Mouse (Mus musculus) heart, embryonic 12.5 days (tissue): ENCODE data around the gene Cab39. TPM values are rescaled to one million over a fixed set of nuclear protein-coding genes. Genes with fewer than 3 reads are reported as not detected.
A peak's percentile ranks its signal among the peaks of the same experiment; 100 is the strongest.
"Not testable (repeated sequence)": the region's sequence is repeated elsewhere in the genome, so short reads cannot be mapped to it uniquely, and the experiment has no call there.

Source experiments
- ATAC-seq: fragments of 200-750 bp; cut with Nextera tagmentation; 2 replicates; pipeline ENCODE4 v1.8.0; 2017; ENCODE audit warnings: moderate TSS enrichment, moderate library complexity; ENCODE audit not compliant: insufficient number of reproducible peaks, low FRiP score
- H3K27ac ChIP-seq: fragments of 300-500 bp; sonication (generic); 2 replicates; pipeline ENCODE4 v1.5.1; 2016; ENCODE audit warnings: mild to moderate bottlenecking, moderate library complexity; ENCODE audit not compliant: poor library complexity, severe bottlenecking
- H3K27me3 ChIP-seq: fragments of 300-500 bp; sonication (generic); replicated peaks from 2 replicates; pipeline ENCODE4 v1.6.1; 2016; ENCODE audit warnings: mild to moderate bottlenecking, moderate library complexity
- H3K36me3 ChIP-seq: fragments of 300-500 bp; sonication (generic); 2 replicates; pipeline ENCODE4 v1.6.1; 2016; ENCODE audit warnings: mild to moderate bottlenecking, moderate library complexity
- H3K4me1 ChIP-seq: fragments of 300-500 bp; sonication (generic); replicated peaks from 2 replicates; pipeline ENCODE4 v1.6.1; 2016; ENCODE audit warnings: mild to moderate bottlenecking
- H3K4me2 ChIP-seq: fragments of 300-500 bp; sonication (generic); 2 replicates; pipeline ENCODE4 v1.6.1; 2016; ENCODE audit warnings: mild to moderate bottlenecking, moderate library complexity
- H3K4me3 ChIP-seq: fragments of 300-500 bp; sonication (generic); 2 replicates; pipeline ENCODE4 v1.5.1; 2016; ENCODE audit warnings: mild to moderate bottlenecking
- H3K9ac ChIP-seq: fragments of 300-500 bp; sonication (generic); 2 replicates; pipeline ENCODE4 v1.6.1; 2016; ENCODE audit warnings: mild to moderate bottlenecking, moderate library complexity
- H3K9me3 ChIP-seq: fragments of 300-500 bp; sonication (generic); replicated peaks from 2 replicates; pipeline ENCODE4 v1.6.1; 2016; ENCODE audit warnings: mild to moderate bottlenecking, moderate library complexity
- WGBS: fragments of 180-500 bp; shearing (Covaris S2); methylation state at CpG from one replicate; pipeline ENCODE4 v1.1.7; 2016; 5-methylcytosine and 5-hydroxymethylcytosine counted together
- polyA plus RNA-seq: library from polyadenylated mRNA; unstranded; fragments of >200 nt; fragmentation: Nextera tagmentation; extraction: Ambion mirVana; gene quantifications from 2 replicates; pipeline ENCODE4 v1.2.1, GENCODE M21; 2016

Cab39 gene
- polyA plus RNA-seq, 1 experiment from 2014 or later: 39.8 TPM

GRCm38 (mm10) chr1:85790565-85790964 is 2.7 kb upstream of the Cab39 start:
- no peak overlapping the region for H3K4me2 ChIP-seq
- no peaks in the 10 kb centered on the region for H3K9me3 ChIP-seq
- WGBS: 80% methylated on average over 3 of the region's 3 CpGs
- no peaks in the 10 kb centered on the region for H3K36me3 ChIP-seq
- H3K9ac ChIP-seq: no peak overlapping the region
- no peak overlapping the region for H3K4me3 ChIP-seq
- no peak for ATAC-seq
- peaks cover 7% of the 10 kb centered on the region for H3K4me1 ChIP-seq
- H3K27ac ChIP-seq: no peak overlapping the region
- H3K27me3 ChIP-seq: no peaks in the 10 kb centered on the region

- H3K27me3 ChIP-seq: no peaks in the 10 kb centered on the region
- H3K4me1 ChIP-seq: peaks cover 7% of the 10 kb centered on the region
- WGBS: 86% methylated on average over 3 of the region's 3 CpGs
- ATAC-seq: no peak
- no peak overlapping the region for H3K27ac ChIP-seq
- H3K36me3 ChIP-seq: peaks cover 3% of the 10 kb centered on the region
- no peaks in the 10 kb centered on the region for H3K9me3 ChIP-seq
- no peak overlapping the region for H3K4me3 ChIP-seq
- no peak overlapping the region for H3K9ac ChIP-seq
- H3K4me2 ChIP-seq: no peak overlapping the region
Measured at GRCm38 (mm10) chr1:85791476-85791875, 1.8 kb upstream of the Cab39 start.

- no peaks in the 10 kb centered on the region for H3K27me3 ChIP-seq
- under 1% methylated on average over 38 of the region's 38 CpGs for WGBS
- H3K4me1 ChIP-seq: peaks cover 12% of the 10 kb centered on the region
- peak overlapping the region; percentile 76 for H3K4me2 ChIP-seq
- H3K36me3 ChIP-seq: peaks cover 3% of the 10 kb centered on the region
- H3K4me3 ChIP-seq: peak overlapping the region; percentile 98
- peak; percentile 45 for ATAC-seq
- H3K9ac ChIP-seq: peak overlapping the region; percentile 98
- peak overlapping the region; percentile 93 for H3K27ac ChIP-seq
- H3K9me3 ChIP-seq: no peaks in the 10 kb centered on the region
Measured at GRCm38 (mm10) chr1:85794106-85794771, 998 bp downstream of the Cab39 start.

DNA sequence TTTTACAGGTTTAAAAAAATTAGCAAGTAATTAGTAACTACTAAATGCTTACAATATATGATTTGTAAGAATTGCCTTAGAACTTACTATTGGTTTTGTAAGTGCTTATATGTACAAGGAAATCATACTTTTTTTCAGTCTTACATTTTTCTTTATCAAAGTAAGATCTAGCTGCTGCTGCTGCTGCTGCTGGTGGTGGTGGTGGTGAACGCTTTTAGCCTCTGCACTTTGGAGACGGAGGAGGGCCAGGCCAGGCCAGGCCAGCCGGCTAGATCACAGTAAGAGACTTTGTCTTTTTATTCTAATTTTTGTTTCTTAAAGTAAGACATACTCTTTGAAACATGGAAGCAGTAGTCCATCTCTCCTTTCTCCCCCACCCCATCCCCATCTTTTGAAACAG is 2.0 kb downstream of the Cab39 start:
- Histone ChIP-seq H3K36me3 (peaks cover 3% of the 10 kb centered on the region), H3K4me2 (peak overlapping the region; percentile 48), H3K4me3 (no peak overlapping the region), H3K27me3 (no peaks in the 10 kb centered on the region), H3K9ac (no peak overlapping the region), H3K27ac (no peak overlapping the region), H3K4me1 (peaks cover 15% of the 10 kb centered on the region), H3K9me3 (no peaks in the 10 kb centered on the region)
- ATAC-seq: no peak
- WGBS: 42% methylated on average over 3 of the region's 3 CpGs

GRCm38 (mm10) chr1:85799776-85800175 is 6.5 kb downstream of the Cab39 start:
- Histone ChIP-seq H3K4me2 (no peak overlapping the region), H3K9me3 (no peaks in the 10 kb centered on the region), H3K27me3 (no peaks in the 10 kb centered on the region), H3K27ac (no peak overlapping the region), H3K4me1 (peaks cover 19% of the 10 kb centered on the region), H3K36me3 (peaks cover 3% of the 10 kb centered on the region), H3K4me3 (no peak overlapping the region), H3K9ac (no peak overlapping the region)
- WGBS: 71% methylated on average over 1 of the region's 1 CpGs
- ATAC-seq: no peak

DNA sequence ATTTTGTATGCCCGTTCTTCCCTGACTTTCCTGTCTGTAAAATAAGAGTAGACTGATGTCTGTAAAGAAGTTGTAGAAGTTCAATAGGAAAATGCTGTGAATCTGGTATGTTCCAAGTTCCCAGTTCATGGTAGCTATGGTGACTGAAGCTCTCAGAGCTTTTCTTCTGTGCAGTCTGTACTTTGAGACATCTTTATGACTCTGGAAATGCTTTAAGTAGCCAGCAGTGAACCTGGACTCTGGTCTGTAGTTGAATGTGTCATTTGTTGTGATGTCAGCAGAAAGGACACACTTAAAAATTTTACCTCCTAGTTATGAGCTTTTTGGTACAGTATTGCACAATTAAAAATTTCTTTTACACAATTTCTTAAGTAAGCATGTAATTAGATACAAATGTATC is 9.3 kb downstream of the Cab39 start:
- no peak overlapping the region for H3K9ac ChIP-seq
- H3K36me3 ChIP-seq: no peaks in the 10 kb centered on the region
- H3K9me3 ChIP-seq: no peaks in the 10 kb centered on the region
- 95% methylated on average over 1 of the region's 1 CpGs for WGBS
- H3K27ac ChIP-seq: no peak overlapping the region
- H3K4me3 ChIP-seq: no peak overlapping the region
- peaks cover 30% of the 10 kb centered on the region for H3K4me1 ChIP-seq
- no peaks in the 10 kb centered on the region for H3K27me3 ChIP-seq
- no peak for ATAC-seq
- no peak overlapping the region for H3K4me2 ChIP-seq

DNA sequence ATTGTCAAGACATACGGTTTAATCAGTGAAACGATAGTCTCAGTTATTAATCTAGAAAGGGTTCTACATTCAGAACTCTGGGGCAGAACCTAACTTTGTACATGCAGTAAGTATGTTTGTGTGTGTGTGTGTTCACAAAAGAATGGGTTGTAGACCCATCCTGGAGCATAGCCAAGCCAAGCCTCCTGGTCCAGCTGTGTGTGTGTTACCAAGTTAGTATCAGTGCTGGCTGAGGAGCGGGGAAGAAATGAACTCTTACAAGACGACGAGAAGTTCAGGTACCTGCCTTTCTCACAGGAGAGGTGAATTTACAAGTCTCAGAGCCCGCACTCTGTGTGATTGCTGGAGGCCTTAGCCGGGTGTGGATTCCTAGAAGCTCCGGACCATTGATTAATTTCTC is 11.3 kb downstream of the Cab39 start:
- Histone ChIP-seq H3K9me3 (no peaks in the 10 kb centered on the region), H3K27me3 (no peaks in the 10 kb centered on the region), H3K4me1 (peaks cover 36% of the 10 kb centered on the region), H3K4me3 (no peak overlapping the region), H3K9ac (no peak overlapping the region), H3K27ac (no peak overlapping the region), H3K36me3 (no peaks in the 10 kb centered on the region), H3K4me2 (no peak overlapping the region)
- no peak for ATAC-seq
- 90% methylated on average over 8 of the region's 8 CpGs for WGBS

GRCm38 (mm10) chr1:85809256-85809655 is 16.0 kb downstream of the Cab39 start:
- 62% methylated on average over 4 of the region's 4 CpGs for WGBS
- no peaks in the 10 kb centered on the region for H3K27me3 ChIP-seq
- H3K27ac ChIP-seq: no peak overlapping the region
- H3K4me1 ChIP-seq: peaks cover 61% of the 10 kb centered on the region
- H3K4me2 ChIP-seq: no peak overlapping the region
- H3K9ac ChIP-seq: no peak overlapping the region
- ATAC-seq: no peak
- H3K36me3 ChIP-seq: no peaks in the 10 kb centered on the region
- H3K9me3 ChIP-seq: no peaks in the 10 kb centered on the region
- no peak overlapping the region for H3K4me3 ChIP-seq

DNA sequence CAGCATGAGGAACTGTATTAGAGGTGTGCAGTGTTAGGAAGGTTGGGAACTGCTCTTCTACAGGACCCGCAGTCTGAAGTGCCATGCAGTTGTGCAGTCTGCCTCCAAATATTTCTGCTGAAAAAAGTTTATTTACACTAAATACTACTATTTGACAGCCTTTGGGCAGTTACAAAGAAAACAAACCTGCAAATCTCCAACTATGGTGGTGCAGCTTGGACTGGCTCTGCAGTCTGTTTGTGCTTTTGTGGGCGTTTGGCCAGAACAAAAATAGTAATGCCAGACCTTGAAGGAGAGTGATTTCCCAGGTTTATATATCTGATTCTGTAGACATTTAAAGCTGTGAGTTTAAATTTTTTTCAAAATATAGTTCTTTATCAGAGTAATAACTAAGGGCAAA is 17.1 kb downstream of the Cab39 start:
- no peak overlapping the region for H3K4me3 ChIP-seq
- H3K4me1 ChIP-seq: peaks cover 59% of the 10 kb centered on the region
- no peaks in the 10 kb centered on the region for H3K27me3 ChIP-seq
- H3K9me3 ChIP-seq: no peaks in the 10 kb centered on the region
- H3K9ac ChIP-seq: no peak overlapping the region
- no peaks in the 10 kb centered on the region for H3K36me3 ChIP-seq
- 54% methylated on average over 2 of the region's 2 CpGs for WGBS
- H3K4me2 ChIP-seq: no peak overlapping the region
- no peak for ATAC-seq
- H3K27ac ChIP-seq: no peak overlapping the region

GRCm38 (mm10) chr1:85810787-85811186 is 17.5 kb downstream of the Cab39 start:
- no peak overlapping the region for H3K27ac ChIP-seq
- no peak for ATAC-seq

GRCm38 (mm10) chr1:85814213-85814612 is 21.0 kb downstream of the Cab39 start:
- H3K4me2 ChIP-seq, ATAC-seq, H3K9me3 ChIP-seq, H3K4me3 ChIP-seq, H3K9ac ChIP-seq, H3K27me3 ChIP-seq, H3K27ac ChIP-seq: not testable (repeated sequence)
- peaks cover 45% of the 10 kb centered on the region for H3K4me1 ChIP-seq
- H3K36me3 ChIP-seq: peaks cover 12% of the 10 kb centered on the region

More at GRCm38 (mm10) chr1:85810787-85811186, 17.5 kb downstream of the Cab39 start:
- Histone ChIP-seq H3K9ac (no peak overlapping the region), H3K4me3 (no peak overlapping the region), H3K4me2 (no peak overlapping the region), H3K4me1 (peaks cover 59% of the 10 kb centered on the region), H3K36me3 (no peaks in the 10 kb centered on the region), H3K27me3 (no peaks in the 10 kb centered on the region), H3K9me3 (no peaks in the 10 kb centered on the region)
- 84% methylated on average over 2 of the region's 2 CpGs for WGBS

GRCm38 (mm10) chr1:85818121-85818520 is 24.9 kb downstream of the Cab39 start:
- Histone ChIP-seq H3K4me2 (no peak overlapping the region), H3K36me3 (peaks cover 34% of the 10 kb centered on the region), H3K4me1 (peaks cover 34% of the 10 kb centered on the region), H3K9ac (no peak overlapping the region), H3K9me3 (no peaks in the 10 kb centered on the region), H3K4me3 (no peak overlapping the region), H3K27ac (no peak overlapping the region), H3K27me3 (no peaks in the 10 kb centered on the region)
- no peak for ATAC-seq
- WGBS: 91% methylated on average over 6 of the region's 6 CpGs
